Mouse (Mus musculus) C2C12 (cell line): ENCODE measurements around the gene Arid1a. TPM values are rescaled to one million over a fixed set of nuclear protein-coding genes. Genes with fewer than 3 reads are reported as not detected.

Experiments
- H3K27me3 ChIP-seq: one replicate; pipeline ENCODE4 v1.6.1; 2011; ENCODE audit not compliant: control insufficient read depth, insufficient read depth, insufficient read length
- H3K36me3 ChIP-seq: one replicate; pipeline ENCODE4 v1.6.1; 2011; ENCODE audit not compliant: control insufficient read depth, insufficient read depth
- H3K4me3 ChIP-seq: one replicate; pipeline ENCODE4 v1.5.1; 2011; ENCODE audit warnings: mild to moderate bottlenecking, control low read depth; ENCODE audit not compliant: poor library complexity, insufficient read depth, severe bottlenecking
- H3K79me2 ChIP-seq: one replicate; pipeline ENCODE4 v1.6.1; 2011; ENCODE audit not compliant: control insufficient read depth, insufficient read depth
- H3K79me3 ChIP-seq: one replicate; pipeline ENCODE4 v1.6.1; 2011; ENCODE audit warnings: low read depth, control low read depth
- H3ac ChIP-seq: one replicate; pipeline ENCODE3; 2011; ENCODE audit warnings: low read depth; ENCODE audit not compliant: control insufficient read depth, insufficient read length
- CEBPB ChIP-seq: IDR thresholded peaks from one replicate; pipeline ENCODE4 v1.6.1; 2011; ENCODE audit warnings: low read depth, mild to moderate bottlenecking, control low read depth, moderate library complexity
- CTCF ChIP-seq: IDR thresholded peaks from one replicate; pipeline ENCODE4 v1.5.1; 2011; ENCODE audit not compliant: control insufficient read depth, insufficient read depth, insufficient read length
- FOSL1 ChIP-seq: IDR thresholded peaks from one replicate; pipeline ENCODE4 v1.8.0; 2011; ENCODE audit warnings: mild to moderate bottlenecking, low read length; ENCODE audit not compliant: poor library complexity, insufficient read depth, severe bottlenecking
- MAX ChIP-seq: IDR thresholded peaks from one replicate; pipeline ENCODE4 v1.6.1; 2011; ENCODE audit warnings: mild to moderate bottlenecking, control low read depth
- MYOD1 ChIP-seq: IDR thresholded peaks from one replicate; pipeline ENCODE4 v1.6.1; 2011; ENCODE audit warnings: low read depth; ENCODE audit not compliant: control insufficient read depth, insufficient read length
- MYOG ChIP-seq: IDR thresholded peaks from one replicate; pipeline ENCODE4 v1.6.1; 2011; ENCODE audit not compliant: control insufficient read depth, insufficient read length; ENCODE audit errors: extremely low read depth
- USF1 ChIP-seq: IDR thresholded peaks from one replicate; pipeline ENCODE4 v1.6.1; 2011; ENCODE audit warnings: low read depth, mild to moderate bottlenecking, control low read depth, moderate library complexity
- polyA plus RNA-seq: library from polyadenylated mRNA; unstranded; fragments of >200 nt; fragmentation: generic; extraction: Trizol; gene quantifications from one replicate; pipeline ENCODE4 v1.2.1, GENCODE M21; 2012; ENCODE audit warnings: missing spikeins

The Arid1a gene
- polyA plus RNA-seq, 1 experiment, result 24.7 TPM

DNA sequence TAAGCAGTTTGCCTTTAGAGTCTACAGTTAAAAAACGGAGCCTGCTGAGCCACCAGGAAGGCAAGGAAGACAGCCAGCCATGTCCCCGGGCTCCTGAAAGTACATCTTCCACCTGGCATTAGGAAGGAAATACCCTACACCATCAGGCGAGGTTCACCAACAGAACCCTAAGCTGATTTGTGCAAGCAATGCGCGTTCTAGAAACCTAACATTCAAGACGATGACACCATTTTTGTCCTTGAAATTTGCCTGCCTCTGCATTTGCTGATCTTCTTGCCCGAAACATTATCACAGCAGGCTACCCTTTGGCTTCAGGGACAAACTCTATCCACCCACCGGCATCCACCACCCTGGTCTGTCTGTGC, 82.3 kb downstream of the Arid1a start:
- H3K79me2 ChIP-seq, result no peaks in the 10 kb centered on the region
- H3K79me3 ChIP-seq, result no peaks in the 10 kb centered on the region
- no peak overlapping the region for H3ac ChIP-seq
- TF ChIP-seq MYOG (no peak), CTCF (no peak), FOSL1 (no peak), CEBPB (no peak), MYOD1 (no peak), USF1 (no peak), MAX (no peak)
- H3K27me3 ChIP-seq, result no peaks in the 10 kb centered on the region
- H3K4me3 ChIP-seq, result no peak overlapping the region
- peaks cover 11% of the 10 kb centered on the region for H3K36me3 ChIP-seq

DNA sequence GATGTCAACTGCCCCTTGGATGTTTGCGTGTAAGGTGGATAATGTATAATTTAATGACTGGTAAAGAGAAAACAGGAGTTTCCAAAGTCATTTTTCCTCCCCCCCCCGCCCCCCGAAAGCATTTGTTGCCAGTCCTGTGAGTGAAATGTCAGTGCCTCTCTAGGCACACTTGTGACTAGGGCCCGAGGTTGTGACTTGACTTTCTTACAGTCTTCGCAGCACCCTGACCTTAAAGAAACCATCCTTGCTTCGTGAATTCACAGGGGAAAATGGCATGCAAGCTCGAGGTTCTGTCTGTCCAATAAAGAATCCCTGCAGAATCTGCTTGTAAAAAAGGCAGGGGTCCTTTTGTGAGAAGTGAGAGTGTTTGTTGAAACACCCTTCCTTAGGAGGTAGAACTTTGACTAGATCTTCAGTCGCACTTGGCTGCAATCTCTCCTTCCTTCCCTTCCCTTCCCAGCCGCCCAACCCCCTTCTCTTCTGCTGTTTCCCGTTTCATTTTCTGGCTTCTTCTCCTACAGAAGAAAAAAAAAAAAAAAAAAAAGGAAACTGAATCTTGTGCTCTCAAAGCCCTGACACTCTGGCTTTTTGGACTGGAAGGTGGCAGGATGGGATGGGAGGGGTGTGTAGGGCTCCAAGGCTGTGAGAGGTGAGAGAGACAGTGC, 82.8 kb downstream of the Arid1a start:
- TF ChIP-seq CEBPB (no peak), MAX (no peak), MYOD1 (no peak), CTCF (no peak), USF1 (no peak), FOSL1 (no peak), MYOG (no peak)
- H3K27me3 ChIP-seq, result no peaks in the 10 kb centered on the region
- H3ac ChIP-seq, result no peak overlapping the region
- H3K36me3 ChIP-seq, result peaks cover 6% of the 10 kb centered on the region
- H3K4me3 ChIP-seq, result no peak overlapping the region
- no peaks in the 10 kb centered on the region for H3K79me2 ChIP-seq
- no peaks in the 10 kb centered on the region for H3K79me3 ChIP-seq

DNA sequence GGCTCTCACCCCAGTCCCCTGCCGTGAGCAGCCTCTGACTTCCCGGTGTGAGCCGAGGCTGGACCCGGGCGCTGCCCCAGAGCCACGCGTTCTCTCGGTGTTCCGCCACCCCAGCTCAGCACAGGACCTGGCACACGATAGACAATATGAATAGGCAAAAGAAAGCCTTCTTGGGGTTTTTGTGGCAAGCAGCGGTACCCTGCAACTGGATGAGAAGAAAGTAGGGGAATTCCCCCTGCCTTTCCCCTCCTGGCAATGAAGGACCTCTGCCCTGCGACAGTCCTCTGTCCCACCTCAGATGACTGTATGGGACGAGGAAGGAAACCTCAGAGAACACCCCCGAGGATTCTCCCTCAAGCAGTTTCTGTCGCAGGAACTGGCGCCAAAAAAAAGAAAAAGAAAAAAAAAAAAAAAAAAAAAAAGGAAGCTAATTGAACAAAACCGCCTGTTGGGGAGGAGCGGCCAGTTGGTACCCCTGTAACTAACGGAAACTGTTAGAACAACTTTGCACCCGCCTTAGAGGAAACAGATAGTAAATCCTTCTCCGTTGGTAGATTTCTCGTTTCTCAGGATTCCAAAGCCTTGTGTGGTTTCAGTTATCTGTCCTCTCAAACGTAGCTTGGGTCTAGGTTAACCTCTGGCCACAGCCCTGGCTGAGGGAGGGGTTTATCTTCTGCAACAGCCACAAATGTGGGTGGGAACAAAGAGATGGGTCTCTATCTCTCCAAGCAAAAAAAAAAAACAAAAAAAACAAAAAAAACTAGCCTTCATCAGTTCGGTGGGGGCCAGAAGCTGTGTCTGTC, 83.5 kb downstream of the Arid1a start:
- H3ac ChIP-seq, result peak overlapping the region; percentile 78
- TF ChIP-seq MAX (peak; percentile 35), MYOD1 (no peak)
- H3K79me2 ChIP-seq, result no peaks in the 10 kb centered on the region

DNA sequence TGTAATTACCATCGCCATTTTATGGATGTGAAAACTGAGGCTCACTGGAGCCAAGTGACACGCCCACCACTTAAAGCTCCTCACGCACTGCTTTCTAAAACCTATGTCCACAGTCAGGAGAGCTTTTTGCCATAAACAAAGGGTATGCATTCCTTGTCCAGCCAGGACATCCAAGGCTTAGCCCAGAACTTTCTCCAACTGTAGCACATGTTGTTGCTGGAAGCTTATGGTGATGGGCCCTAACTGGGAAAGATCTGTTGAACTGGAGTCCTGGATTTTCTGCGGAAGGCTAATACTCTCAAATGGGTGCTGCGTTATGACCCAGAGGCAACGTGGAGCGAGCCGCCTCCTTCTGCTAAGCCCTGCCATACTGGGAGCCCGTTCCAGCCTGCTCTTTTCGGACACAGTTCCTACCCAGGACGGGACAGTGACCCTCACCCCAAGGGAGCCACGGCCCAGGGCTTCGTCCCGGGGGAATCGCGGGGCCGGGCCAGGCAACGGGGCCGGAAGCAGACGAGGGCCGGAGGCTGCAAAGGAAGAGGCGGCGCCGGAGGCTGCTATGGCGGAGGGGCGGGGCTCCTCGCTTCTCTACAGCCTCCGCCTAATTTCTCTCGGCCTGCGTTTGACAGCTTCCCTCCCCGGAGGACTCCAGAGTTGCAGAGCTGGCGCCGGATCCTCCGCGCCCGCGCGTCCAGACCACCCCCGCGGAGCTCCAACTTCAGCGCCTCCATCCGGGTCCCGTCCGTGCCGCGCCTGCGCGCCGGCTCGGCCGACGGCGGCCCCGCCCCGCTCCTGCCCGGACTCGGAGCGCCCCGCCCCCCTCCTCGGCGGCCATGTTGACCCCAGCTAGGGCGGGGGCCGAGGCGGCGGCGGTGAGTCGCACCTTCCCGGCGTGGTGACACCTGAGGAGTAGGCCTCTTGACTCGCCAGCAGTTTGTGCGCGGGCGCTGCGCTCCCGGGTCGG, 84.4 kb downstream of the Arid1a start, which contains the start of gene Pigv:
Gene Pigv, minus strand, starts transcription at position 767 of the 964 bp plus-strand sequence.
- Histone ChIP-seq H3K79me2 (no peaks in the 10 kb centered on the region), H3K36me3 (no peaks in the 10 kb centered on the region), H3K79me3 (no peaks in the 10 kb centered on the region), H3K27me3 (no peaks in the 10 kb centered on the region), H3K4me3 (peak within 1 kb of the TSS; percentile 75), H3ac (peak within 1 kb of the TSS; percentile 78)
- TF ChIP-seq MYOD1 (no peak), USF1 (no peak), FOSL1 (no peak), CEBPB (no peak), MYOG (no peak), MAX (no peak), CTCF (no peak)

More for the DNA sequence above, 83.5 kb downstream of the Arid1a start:
- Histone ChIP-seq H3K79me3 (no peaks in the 10 kb centered on the region), H3K4me3 (peak overlapping the region; percentile 75), H3K27me3 (no peaks in the 10 kb centered on the region), H3K36me3 (no peaks in the 10 kb centered on the region)

DNA sequence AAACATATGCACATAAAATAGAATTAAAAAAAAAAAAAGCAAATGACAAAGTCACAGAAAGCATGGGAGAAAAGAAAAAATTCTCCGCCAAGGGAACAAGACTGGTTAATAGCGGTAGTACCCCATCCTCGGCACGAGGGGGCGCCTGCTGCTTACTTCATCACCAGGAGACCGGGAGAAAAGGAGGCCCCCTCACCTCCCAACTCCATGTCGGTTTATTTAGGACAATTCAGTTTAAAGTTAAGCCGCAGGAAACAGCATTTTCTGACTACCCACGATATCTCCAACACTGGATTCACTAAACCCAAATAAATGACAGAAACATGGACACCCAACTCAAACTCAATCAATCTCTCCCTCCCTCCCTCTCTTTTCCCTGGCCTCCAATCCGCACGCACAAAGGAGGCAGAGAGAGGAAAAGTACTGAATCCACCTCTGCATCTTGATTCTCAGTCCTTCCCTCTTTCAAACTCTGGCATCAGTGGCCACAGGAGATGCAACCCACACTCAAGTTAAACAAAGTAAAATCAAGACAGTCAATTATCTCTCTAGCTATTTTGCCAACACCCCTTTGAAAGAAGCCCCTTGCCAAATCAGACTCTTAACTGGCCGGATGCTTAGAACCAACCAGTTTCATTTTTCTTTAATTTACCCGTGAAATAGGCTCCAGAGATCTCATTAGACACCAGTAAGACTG, 85.2 kb downstream of the Arid1a start:
- H3K4me3 ChIP-seq, result peak overlapping the region; percentile 75
- TF ChIP-seq MYOG, result no peak
- no peak for TF ChIP-seq MAX
- no peak for TF ChIP-seq USF1
- peak; percentile 28 for TF ChIP-seq CTCF
- TF ChIP-seq MYOD1, result no peak
- no peak for TF ChIP-seq CEBPB
- no peak for TF ChIP-seq FOSL1
- H3K36me3 ChIP-seq, result no peaks in the 10 kb centered on the region
- no peaks in the 10 kb centered on the region for H3K79me2 ChIP-seq
- H3ac ChIP-seq, result peak overlapping the region; percentile 78
- H3K27me3 ChIP-seq, result no peaks in the 10 kb centered on the region
- H3K79me3 ChIP-seq, result no peaks in the 10 kb centered on the region
